Mouse (Mus musculus) megakaryocyte-erythroid progenitor cell, adult 5-6 weeks (primary cell): ENCODE measurements around the gene Gal. TPM values are rescaled to one million over a fixed set of nuclear protein-coding genes. Genes with fewer than 3 reads are reported as not detected.

Experiments used
- ATAC-seq: replicated peaks from 2 replicates; pipeline ENCODE4 v1.8.0; 2016; ENCODE audit warnings: mild to moderate bottlenecking, inconsistent platforms; ENCODE audit not compliant: severe bottlenecking, poor library complexity, low FRiP score, low TSS enrichment
- total RNA-seq, 2 experiments: library from RNA; stranded (forward) in 1 of 2; stranded (reverse) in 1 of 2; fragments of 200-1000, 215-1000 nt in 1 of 2; fragments of >200 nt in 1 of 2; fragmentation: Nextera tagmentation in 1 of 2; gene quantifications; 2 replicates each; pipeline ENCODE4 v1.2.3; 2014 to 2017

The Gal gene
- total RNA-seq, 2 experiments from 2014 or later: not detected

GRCm38 (mm10) chr19:3365089-3365488 lies 49.3 kb downstream of the Gal start:
- no peak for ATAC-seq

GRCm38 (mm10) chr19:3363510-3363909 lies 50.8 kb downstream of the Gal start:
- ATAC-seq: no peak

Other genes starting within 250 kb of the Gal start
- gene Mrpl21, start 131.6 kb downstream of the Gal start, total RNA-seq (2014; fragmentation: Nextera tagmentation): 91.3 and 114 TPM in 2 replicates
- gene Mrpl21, start 131.6 kb downstream of the Gal start, total RNA-seq (2017): 118 and 166 TPM in 2 replicates
- 5.5 and 8.3 TPM in 2 replicates for gene Ighmbp2, start 131.5 kb downstream of the Gal start, total RNA-seq (2014; fragmentation: Nextera tagmentation)
- 7.3 and 7.9 TPM in 2 replicates for gene Ighmbp2, start 131.5 kb downstream of the Gal start, total RNA-seq (2017)
- 33.3 and 51.4 TPM in 2 replicates for gene Cpt1a, start 92.2 kb downstream of the Gal start, total RNA-seq (2014; fragmentation: Nextera tagmentation)
- gene Cpt1a, start 92.2 kb downstream of the Gal start, total RNA-seq (2017): 34.2 and 35.2 TPM in 2 replicates
- gene Tesmin, start 25.7 kb downstream of the Gal start, total RNA-seq (2014; fragmentation: Nextera tagmentation): 0.74 and 3.9 TPM in 2 replicates
- gene Tesmin, start 25.7 kb downstream of the Gal start, total RNA-seq (2017): 0.66 and 1.5 TPM in 2 replicates
- 91.4 and 100 TPM in 2 replicates for gene Ppp6r3, start 161.2 kb upstream of the Gal start, total RNA-seq (2014; fragmentation: Nextera tagmentation)
- gene Ppp6r3, start 161.2 kb upstream of the Gal start, total RNA-seq (2017): 90.3 and 96.6 TPM in 2 replicates